Mouse (Mus musculus) lung, postnatal 0 days (tissue): Measurements from ENCODE around the gene Mybph. TPM values are rescaled to one million over a fixed set of nuclear protein-coding genes. Genes with fewer than 3 reads are reported as not detected.
A peak's percentile ranks its signal among the peaks of the same experiment; 100 is the strongest.

Source experiments
- ATAC-seq: fragments of 200-750 bp; cut with Nextera tagmentation; 2 replicates; pipeline ENCODE4 v1.8.0; 2017; ENCODE audit warnings: moderate library complexity
- DNase-seq: peaks from one replicate; pipeline ENCODE4 v3.0.0-alpha.2; 2016; ENCODE audit warnings: low spot score
- H3K27ac ChIP-seq: fragments of 300-500 bp; sonication (generic); 2 replicates; pipeline ENCODE4 v1.5.1; 2014; ENCODE audit warnings: antibody characterized with exemption, mild to moderate bottlenecking, low read length, mixed read lengths
- H3K27me3 ChIP-seq: fragments of 300-500 bp; sonication (generic); replicated peaks from 2 replicates; pipeline ENCODE4 v1.6.1; 2014; ENCODE audit warnings: low read length, mixed read lengths; ENCODE audit not compliant: insufficient read depth
- H3K36me3 ChIP-seq: fragments of 300-500 bp; sonication (generic); 2 replicates; pipeline ENCODE4 v1.6.1; 2014; ENCODE audit warnings: low read length, mixed read lengths; ENCODE audit not compliant: insufficient read depth
- H3K4me1 ChIP-seq: fragments of 300-500 bp; sonication (generic); 2 replicates; pipeline ENCODE4 v1.6.1; 2014; ENCODE audit warnings: antibody characterized with exemption, low read depth, low read length, mixed read lengths; ENCODE audit not compliant: insufficient read depth
- H3K4me2 ChIP-seq: fragments of 300-500 bp; sonication (generic); replicated peaks from 2 replicates; pipeline ENCODE4 v1.6.1; 2014; ENCODE audit warnings: low read depth, mild to moderate bottlenecking, low read length, moderate library complexity, mixed read lengths
- H3K4me3 ChIP-seq: fragments of 300-500 bp; sonication (generic); 2 replicates; pipeline ENCODE4 v1.5.1; 2014; ENCODE audit warnings: low read depth, low read length
- H3K9ac ChIP-seq: fragments of 300-500 bp; sonication (generic); replicated peaks from 2 replicates; pipeline ENCODE4 v1.6.1; 2014; ENCODE audit warnings: low read depth, mild to moderate bottlenecking
- H3K9me3 ChIP-seq: fragments of 300-500 bp; sonication (generic); 2 replicates; pipeline ENCODE4 v1.6.1; 2016; ENCODE audit warnings: low read length, mixed read lengths
- CTCF ChIP-seq: IDR thresholded peaks from 2 replicates; pipeline ENCODE4 v1.5.1; 2016; ENCODE audit warnings: antibody characterized with exemption, mild to moderate bottlenecking
- EP300 ChIP-seq: IDR thresholded peaks from 2 replicates; pipeline ENCODE4 v1.6.1; 2016; ENCODE audit warnings: antibody characterized with exemption, mild to moderate bottlenecking, control low read depth
- WGBS: fragments of 180-500 bp; shearing (Covaris S2); extraction: QIAGEN DNeasy Blood & Tissue Kit; methylation state at CpG from one replicate; pipeline ENCODE4 v1.1.7; 2014; 5-methylcytosine and 5-hydroxymethylcytosine counted together
- polyA plus RNA-seq: library from polyadenylated mRNA; unstranded; fragments of >200 nt; fragmentation: Nextera tagmentation; extraction: Ambion mirVana; gene quantifications from 2 replicates; pipeline ENCODE4 v1.2.1, GENCODE M21; 2015

The Mybph gene
- polyA plus RNA-seq, 1 experiment from 2014 or later = 0.18 TPM

GRCm38 (mm10) chr1:134201751-134202420 lies 8.6 kb downstream of the Mybph start:
- Histone ChIP-seq H3K9ac (no peak overlapping the region), H3K27me3 (no peaks in the 10 kb centered on the region), H3K4me1 (0 out of 2 replicates have a peak, but pooled peaks cover 15% of the 10 kb centered on the region), H3K4me2 (no peak overlapping the region), H3K27ac (peak overlapping the region; percentile 65; the same call in 1 of the 2 replicates), H3K9me3 (no peaks in the 10 kb centered on the region), H3K4me3 (no peak overlapping the region), H3K36me3 (no peaks in the 10 kb centered on the region)
- DNase-seq (peak; percentile 81), ATAC-seq (peak; percentile 13; the same call in 1 of the 2 replicates)
- no peak for TF ChIP-seq EP300
- peak; percentile 87 for TF ChIP-seq CTCF
- 47% methylated on average over 3 of the region's 3 CpGs for WGBS

GRCm38 (mm10) chr1:134204230-134204629 lies 11.0 kb downstream of the Mybph start:
- H3K9me3 ChIP-seq = no peaks in the 10 kb centered on the region
- TF ChIP-seq EP300 = no peak
- TF ChIP-seq CTCF = no peak
- ATAC-seq = no peak
- H3K27me3 ChIP-seq = no peaks in the 10 kb centered on the region
- H3K27ac ChIP-seq = no peak overlapping the region
- H3K9ac ChIP-seq = no peak overlapping the region
- H3K4me1 ChIP-seq = 0 out of 2 replicates have a peak, but pooled peaks cover 15% of the 10 kb centered on the region
- WGBS = 87% methylated on average over 13 of the region's 13 CpGs
- H3K4me2 ChIP-seq = no peak overlapping the region
- H3K4me3 ChIP-seq = no peak overlapping the region
- H3K36me3 ChIP-seq = no peaks in the 10 kb centered on the region
- DNase-seq = no peak

- Histone ChIP-seq H3K36me3 (no peaks in the 10 kb centered on the region), H3K27me3 (no peaks in the 10 kb centered on the region), H3K4me1 (0 out of 2 replicates have a peak, but pooled peaks cover 15% of the 10 kb centered on the region), H3K4me2 (no peak overlapping the region), H3K9ac (no peak overlapping the region), H3K9me3 (no peaks in the 10 kb centered on the region), H3K4me3 (no peak overlapping the region), H3K27ac (no peak overlapping the region)
- DNase-seq = no peak
- TF ChIP-seq CTCF (no peak), EP300 (no peak)
- 29% methylated on average over 9 of the region's 9 CpGs for WGBS
- ATAC-seq = no peak
These were observed 12.2 kb downstream of the Mybph start for GRCm38 (mm10) chr1:134205296-134206018.

- DNase-seq (peak; percentile 71), ATAC-seq (peak; percentile 55)
- Histone ChIP-seq H3K27me3 (no peaks in the 10 kb centered on the region), H3K36me3 (no peaks in the 10 kb centered on the region), H3K9ac (no peak overlapping the region), H3K4me3 (no peak overlapping the region), H3K9me3 (no peaks in the 10 kb centered on the region), H3K4me2 (no peak overlapping the region), H3K4me1 (0 out of 2 replicates have a peak, but pooled peaks cover 12% of the 10 kb centered on the region), H3K27ac (no peak overlapping the region)
- TF ChIP-seq EP300 (no peak), CTCF (no peak)
- WGBS = 16% methylated on average over 5 of the region's 5 CpGs
These were observed 12.8 kb downstream of the Mybph start for GRCm38 (mm10) chr1:134206085-134206484.

GRCm38 (mm10) chr1:134210179-134210755 lies 17.0 kb downstream of the Mybph start:
- DNase-seq = no peak
- no peaks in the 10 kb centered on the region for H3K9me3 ChIP-seq
- no peaks in the 10 kb centered on the region for H3K27me3 ChIP-seq
- H3K4me1 ChIP-seq = 0 out of 2 replicates have a peak, but pooled peaks cover 8% of the 10 kb centered on the region
- H3K27ac ChIP-seq = no peak overlapping the region
- H3K4me3 ChIP-seq = no peak overlapping the region
- no peak overlapping the region for H3K4me2 ChIP-seq
- H3K9ac ChIP-seq = no peak overlapping the region
- TF ChIP-seq EP300 (no peak), CTCF (no peak)
- 69% methylated on average over 6 of the region's 6 CpGs for WGBS
- no peak for ATAC-seq
- no peaks in the 10 kb centered on the region for H3K36me3 ChIP-seq

- DNase-seq (no peak), ATAC-seq (no peak)
- H3K9ac ChIP-seq = no peak overlapping the region
- H3K9me3 ChIP-seq = no peaks in the 10 kb centered on the region
- no peak overlapping the region for H3K4me3 ChIP-seq
- no peak overlapping the region for H3K27ac ChIP-seq
- no peak overlapping the region for H3K4me2 ChIP-seq
- WGBS = 40% methylated on average over 6 of the region's 6 CpGs
- no peak for TF ChIP-seq CTCF
- no peak for TF ChIP-seq EP300
- H3K27me3 ChIP-seq = no peaks in the 10 kb centered on the region
- H3K36me3 ChIP-seq = no peaks in the 10 kb centered on the region
- 0 out of 2 replicates have a peak, but pooled peaks cover under 1% of the 10 kb centered on the region for H3K4me1 ChIP-seq
These were observed 17.8 kb downstream of the Mybph start for GRCm38 (mm10) chr1:134211043-134211442.
